Mouse (Mus musculus) embryonic stem cell, embryonic (primary cell): ENCODE measurements around the gene Elf1.

Source experiments
- CTCF ChIA-PET, 4 experiments: fragments of 300-600 bp in 2 of 4; fragments of 350-600 bp in 2 of 4; sonication (Branson Sonifier 250); formaldehyde crosslinking; loops; one replicate each; lab custom pipeline; 2022; ENCODE audit warnings: inconsistent platforms in 2 of 4; lab: Charles Lee
- POLR2A ChIA-PET, 4 experiments: fragments of 300-600 bp in 2 of 4; fragments of 350-600 bp in 2 of 4; sonication (Branson Sonifier 250); formaldehyde crosslinking; loops; one replicate each; lab custom pipeline; 2022; ENCODE audit warnings: antibody characterized with exemption in 4 of 4, inconsistent platforms in 1 of 4; lab: Charles Lee

Gene Elf1

GRCm38 (mm10) chr14:79482747-79483355 is 1.9 kb downstream of the Elf1 start:
- ChIA-PET POLR2A (interaction anchor here in 3 of 4 experiments (0.6 to 4.0 kb wide), 18 partner anchors 20 to 1990 kb away, joined by 3 to 20 read pairs (median 5); partner anchors contain the start of genes Sugt1 (in 2 of the 3), Mtrf1 (in 1 of the 3) and Naa16 (in 1 of the 3)), CTCF (interaction anchor here in 1 of 4 experiments (0.6 kb wide), 1 partner anchor 929 kb away, joined by 3 read pairs; no protein-coding TSS in a partner anchor)

GRCm38 (mm10) chr14:79483611-79484120 is 2.7 kb downstream of the Elf1 start:
- CTCF ChIA-PET, result no interaction called here
- POLR2A ChIA-PET, result interaction anchor here in 3 of 4 experiments (0.6 to 4.0 kb wide), 10 partner anchors 20 to 104 kb away, joined by 3 to 20 read pairs (median 4); partner anchors contain the start of genes Sugt1 (in 2 of the 3) and Naa16 (in 1 of the 3)

- CTCF ChIA-PET, result interaction anchor here in 1 of 4 experiments (0.6 to 1.3 kb wide), 2 partner anchors 42 to 78 kb away, joined by 3 read pairs; no protein-coding TSS in a partner anchor
- POLR2A ChIA-PET, result interaction anchor here in 3 of 4 experiments (0.7 to 2.1 kb wide), 22 partner anchors 9 to 137 kb away, joined by 3 to 7 read pairs (median 4); partner anchors contain the start of genes Naa16 (in 2 of the 3), Sugt1 (in 2 of the 3) and Kbtbd7 (in 1 of the 3)
These were observed 5.6 kb downstream of the Elf1 start for GRCm38 (mm10) chr14:79486617-79486992.

- POLR2A ChIA-PET, result interaction anchor here in 3 of 4 experiments (0.6 to 2.1 kb wide), 24 partner anchors 9 to 137 kb away, joined by 3 to 8 read pairs (median 4); partner anchors contain the start of genes Naa16 (in 2 of the 3), Kbtbd7 (in 1 of the 3) and Sugt1 (in 1 of the 3)
- CTCF ChIA-PET, result interaction anchor here in 1 of 4 experiments (1.5 kb wide), 1 partner anchor 78 kb away, joined by 3 read pairs; no protein-coding TSS in a partner anchor
These were observed 6.2 kb downstream of the Elf1 start for GRCm38 (mm10) chr14:79486993-79487731.

- ChIA-PET CTCF (interaction anchor here in 2 of 4 experiments (0.7 to 1.5 kb wide), 2 partner anchors 76 to 242 kb away, joined by 3 read pairs; no protein-coding TSS in a partner anchor), POLR2A (interaction anchor here in 3 of 4 experiments (0.5 to 1.9 kb wide), 14 partner anchors 11 to 623 kb away, joined by 3 to 6 read pairs (median 4); partner anchors contain the start of genes Naa16 (in 1 of the 3) and Rgcc (in 1 of the 3))
These were observed 7.5 kb downstream of the Elf1 start for GRCm38 (mm10) chr14:79488531-79488930.

- CTCF ChIA-PET, result interaction anchor here in 1 of 4 experiments (0.7 kb wide), 1 partner anchor 91 kb away, joined by 3 read pairs; no protein-coding TSS in a partner anchor
- POLR2A ChIA-PET, result interaction anchor here in 3 of 4 experiments (0.5 to 1.8 kb wide), 5 partner anchors 20 to 623 kb away, joined by 3 to 6 read pairs (median 4); no protein-coding TSS in a partner anchor
These were observed 8.2 kb downstream of the Elf1 start for GRCm38 (mm10) chr14:79489150-79489549.

- ChIA-PET POLR2A (interaction anchor here in 1 of 4 experiments (1.0 to 1.8 kb wide), 2 partner anchors 19 to 76 kb away, joined by 3 to 4 read pairs; no protein-coding TSS in a partner anchor), CTCF (no interaction called here)
These were observed 9.3 kb downstream of the Elf1 start for GRCm38 (mm10) chr14:79490246-79490645.

GRCm38 (mm10) chr14:79494349-79494748 is 13.4 kb downstream of the Elf1 start:
- ChIA-PET POLR2A (interaction anchor here in 1 of 4 experiments (1.0 to 2.2 kb wide), 2 partner anchors 14 to 93 kb away, joined by 3 to 5 read pairs; partner anchors contain the start of genes Elf1, Sugt1 and Wbp4), CTCF (no interaction called here)

- ChIA-PET CTCF (no interaction called here), POLR2A (interaction anchor here in 2 of 4 experiments (0.8 to 1.4 kb wide), 5 partner anchors 9 to 88 kb away, joined by 3 to 6 read pairs (median 5); partner anchors contain the start of gene Sugt1 (in 1 of the 2))
These were observed 18.3 kb downstream of the Elf1 start for GRCm38 (mm10) chr14:79499326-79499725.

GRCm38 (mm10) chr14:79500756-79501155 is 19.8 kb downstream of the Elf1 start:
- POLR2A ChIA-PET, result interaction anchor here in 2 of 4 experiments (0.7 to 2.0 kb wide), 4 partner anchors 8 to 87 kb away, joined by 3 to 4 read pairs (median 4); partner anchors contain the start of genes Elf1 (in 1 of the 2), Sugt1 (in 1 of the 2) and Wbp4 (in 1 of the 2)
- CTCF ChIA-PET, result no interaction called here

- ChIA-PET CTCF (interaction anchor here in 1 of 4 experiments (1.4 kb wide), 1 partner anchor 11 kb away, joined by 4 read pairs; no protein-coding TSS in a partner anchor), POLR2A (interaction anchor here in 2 of 4 experiments (0.9 to 1.7 kb wide), 7 partner anchors 8 to 84 kb away, joined by 3 to 7 read pairs (median 3); partner anchors contain the start of gene Sugt1 (in 1 of the 2))
These were observed 22.5 kb downstream of the Elf1 start for GRCm38 (mm10) chr14:79503371-79504075.

GRCm38 (mm10) chr14:79504246-79505006 is 23.4 kb downstream of the Elf1 start:
- CTCF ChIA-PET, result interaction anchor here in 1 of 4 experiments (1.4 kb wide), 1 partner anchor 10 kb away, joined by 4 read pairs; no protein-coding TSS in a partner anchor

GRCm38 (mm10) chr14:79506207-79506606 is 25.2 kb downstream of the Elf1 start:
- POLR2A ChIA-PET, result no interaction called here
- CTCF ChIA-PET, result no interaction called here

More at GRCm38 (mm10) chr14:79504246-79505006, 23.4 kb downstream of the Elf1 start:
- POLR2A ChIA-PET, result interaction anchor here in 2 of 4 experiments (0.9 to 1.7 kb wide), 6 partner anchors 9 to 83 kb away, joined by 3 to 7 read pairs (median 4); partner anchors contain the start of gene Sugt1 (in 1 of the 2)

- ChIA-PET POLR2A (interaction anchor here in 3 of 4 experiments (0.5 to 2.8 kb wide), 13 partner anchors 9 to 119 kb away, joined by 3 to 10 read pairs (median 5); partner anchors contain the start of gene Sugt1 (in 1 of the 3)), CTCF (no interaction called here)
These were observed 26.9 kb downstream of the Elf1 start for GRCm38 (mm10) chr14:79507846-79508245.

GRCm38 (mm10) chr14:79508662-79509305 is 27.8 kb downstream of the Elf1 start:
- ChIA-PET CTCF (no interaction called here), POLR2A (interaction anchor here (0.6 to 2.8 kb wide), 20 partner anchors 10 to 79 kb away, joined by 3 to 10 read pairs (median 4); partner anchors contain the start of gene Sugt1 (in 2 of the 4))
